ENCODE assay signal across 8 mouse cellular contexts in genomic region chr1:40802759-40803158, GRCm38 (mm10). TPM values are rescaled to one million over a fixed set of nuclear protein-coding genes. Genes with fewer than 3 reads are reported as not detected.
DNase-seq lines count a peak whose midpoint lies in the region; ATAC-seq and TF ChIP-seq lines count a peak whose summit lies in the region.

No protein-coding gene starts in this region.

- no peak for ATAC-seq in forebrain, embryonic 11.5 days (replicated peaks; ENCODE audit: low FRiP score)
- ATAC-seq in forebrain, embryonic 12.5 days (ENCODE audit: low FRiP score), result no peak

- TF ChIP-seq CTCF in testis, adult 2 months (IDR thresholded peaks at IDR 0.05; ENCODE audit: control insufficient read depth, insufficient read depth, insufficient replicate concordance, low read depth, low read length), result peak; percentile 23; the same call in 1 of the 2 replicates

- peak; percentile 59 for DNase-seq in forebrain, embryonic 11.5 days (ENCODE audit: low spot score)
- DNase-seq in testis, postnatal 14 days (ENCODE audit: low spot score), result no peak
- peak; percentile 34 to 51 for DNase-seq in cerebellum, postnatal 36 days
- DNase-seq in induced T-regulatory cell, adult 2 months (ENCODE audit: low read depth), result peak; percentile 71
- peak; percentile 38 for DNase-seq in limb, embryonic 10.5 days (ENCODE audit: low spot score)
- peak; percentile 74 to 77 for DNase-seq in right cerebral cortex, adult 2 months (ENCODE audit: low spot score in 2 of 2)

- H3K36me3 ChIP-seq in forebrain, embryonic 11.5 days (ENCODE audit: control insufficient read depth, insufficient read depth, low read length), result no peaks in the 10 kb centered on the region
- H3K36me3 ChIP-seq in forebrain, embryonic 12.5 days (replicated peaks), result no peaks in the 10 kb centered on the region
- no peaks in the 10 kb centered on the region for H3K36me3 ChIP-seq in testis, adult 2 months (ENCODE audit: control insufficient read depth, insufficient read depth, low read length)
- no peaks in the 10 kb centered on the region for H3K36me3 ChIP-seq in limb, embryonic 10.5 days

- H3K9ac ChIP-seq in forebrain, embryonic 11.5 days (ENCODE audit: low read length), result no peak overlapping the region
- H3K9ac ChIP-seq in forebrain, embryonic 12.5 days, result no peak overlapping the region

- no peak for TF ChIP-seq POLR2A in testis, adult 2 months (IDR thresholded peaks at IDR 0.05; ENCODE audit: control insufficient read depth, low read depth, low read length)

- no peak overlapping the region for H3K4me2 ChIP-seq in forebrain, embryonic 11.5 days (ENCODE audit: low read depth, low read length, severe bottlenecking)
- H3K4me2 ChIP-seq in forebrain, embryonic 12.5 days, result no peak overlapping the region

- 22% methylated on average over 3 of the region's 3 CpGs for WGBS in forebrain, embryonic 11.5 days
- 32% methylated on average over 3 of the region's 3 CpGs for WGBS in forebrain, embryonic 12.5 days
- 22% methylated on average over 3 of the region's 3 CpGs for WGBS in limb, embryonic 10.5 days

- H3K9me3 ChIP-seq in forebrain, embryonic 11.5 days (ENCODE audit: control insufficient read depth, low read length), result no peaks in the 10 kb centered on the region
- H3K9me3 ChIP-seq in forebrain, embryonic 12.5 days, result no peaks in the 10 kb centered on the region
- H3K9me3 ChIP-seq in limb, embryonic 10.5 days (replicated peaks), result no peaks in the 10 kb centered on the region

- no peak overlapping the region for H3K27ac ChIP-seq in forebrain, embryonic 11.5 days (ENCODE audit: low read depth, low read length)
- H3K27ac ChIP-seq in forebrain, embryonic 12.5 days, result no peak overlapping the region
- no peak overlapping the region for H3K27ac ChIP-seq in testis, adult 2 months (ENCODE audit: control insufficient read depth, insufficient read depth, low read depth, low read length)
- H3K27ac ChIP-seq in limb, embryonic 10.5 days, result no peak overlapping the region

- H3K4me1 ChIP-seq in forebrain, embryonic 11.5 days (replicated peaks; ENCODE audit: control insufficient read depth, insufficient read depth, low read length), result no peaks in the 10 kb centered on the region
- no peaks in the 10 kb centered on the region for H3K4me1 ChIP-seq in forebrain, embryonic 12.5 days
- H3K4me1 ChIP-seq in testis, adult 2 months (ENCODE audit: control insufficient read depth, insufficient read depth, low read length), result peaks cover 6% of the 10 kb centered on the region
- H3K4me1 ChIP-seq in limb, embryonic 10.5 days, result no peaks in the 10 kb centered on the region

- H3K27me3 ChIP-seq in forebrain, embryonic 11.5 days (ENCODE audit: control insufficient read depth, insufficient read depth, low read length), result no peaks in the 10 kb centered on the region
- no peaks in the 10 kb centered on the region for H3K27me3 ChIP-seq in forebrain, embryonic 12.5 days
- H3K27me3 ChIP-seq in testis, adult 2 months (ENCODE audit: control insufficient read depth, insufficient read depth, low read length), result no peaks in the 10 kb centered on the region
- H3K27me3 ChIP-seq in limb, embryonic 10.5 days (ENCODE audit: low read depth, poor library complexity, severe bottlenecking), result no peaks in the 10 kb centered on the region

- no peak overlapping the region for H3K4me3 ChIP-seq in forebrain, embryonic 11.5 days (ENCODE audit: low read depth, low read length)
- H3K4me3 ChIP-seq in forebrain, embryonic 12.5 days (replicated peaks), result no peak overlapping the region
- H3K4me3 ChIP-seq in testis, adult 2 months (ENCODE audit: control insufficient read depth, low read depth, low read length), result no peak overlapping the region
- H3K4me3 ChIP-seq in limb, embryonic 10.5 days, result no peak overlapping the region

RNA-seq across cellular contexts. Expression of gene Tmem182, which starts 2.6 kb away (rescaled TPM):
- polyA plus RNA-seq in forebrain, embryonic 11.5 days (2014; fragmentation: Nextera tagmentation; extraction: Ambion mirVana), result not detected in 2 replicates
- polyA plus RNA-seq in forebrain, embryonic 12.5 days (2016; fragmentation: Nextera tagmentation; extraction: Ambion mirVana), result 0.11 and 0.12 TPM in 2 replicates
- polyA plus RNA-seq in testis, adult 2 months (2012; rRNA removed), result 0.23 TPM in 2 replicates
- 0.09 TPM in 1 of 2 replicates, not detected in the other for polyA plus RNA-seq in limb, embryonic 10.5 days (2016; fragmentation: Nextera tagmentation; extraction: Ambion mirVana)

RNA-seq across cellular contexts. Expression of gene Mfsd9, which starts 12.3 kb away (rescaled TPM):
- polyA plus RNA-seq in forebrain, embryonic 11.5 days (2014; fragmentation: Nextera tagmentation; extraction: Ambion mirVana), result 2.8 and 3.3 TPM in 2 replicates
- polyA plus RNA-seq in forebrain, embryonic 12.5 days (2016; fragmentation: Nextera tagmentation; extraction: Ambion mirVana), result 3.0 and 3.2 TPM in 2 replicates
- 11.4 and 11.9 TPM in 2 replicates for polyA plus RNA-seq in testis, adult 2 months (2012; rRNA removed)
- 2.1 and 3.4 TPM in 2 replicates for polyA plus RNA-seq in limb, embryonic 10.5 days (2016; fragmentation: Nextera tagmentation; extraction: Ambion mirVana)
